Mouse (Mus musculus): ENCODE measurements around the gene Dera.

Dera gene

GRCm38 (mm10) chr6:137757891-137758290 lies 3.5 kb downstream of the Dera start:
- DNase-seq (ENCODE audit: low spot score): no peak

GRCm38 (mm10) chr6:137759681-137760080 lies 5.3 kb downstream of the Dera start:
- DNase-seq (ENCODE audit: low spot score): peak; percentile 42

- DNase-seq (ENCODE audit: low spot score): no peak
Observed at GRCm38 (mm10) chr6:137760966-137761365, 6.6 kb downstream of the Dera start.

- peak; percentile 39 for DNase-seq (ENCODE audit: low spot score)
Observed at GRCm38 (mm10) chr6:137764572-137765210, 10.3 kb downstream of the Dera start.

GRCm38 (mm10) chr6:137766177-137766576 lies 11.8 kb downstream of the Dera start:
- no peak for DNase-seq (ENCODE audit: low spot score)

- no peak for DNase-seq (ENCODE audit: low spot score)
Observed at GRCm38 (mm10) chr6:137771621-137772250, 17.4 kb downstream of the Dera start.

GRCm38 (mm10) chr6:137772918-137773636 lies 18.7 kb downstream of the Dera start:
- no peak for DNase-seq (ENCODE audit: low spot score)

- DNase-seq (ENCODE audit: low spot score): no peak
Observed at GRCm38 (mm10) chr6:137773637-137774028, 19.3 kb downstream of the Dera start.

- no peak for DNase-seq (ENCODE audit: low spot score)
Observed at GRCm38 (mm10) chr6:137774166-137774565, 19.8 kb downstream of the Dera start.

GRCm38 (mm10) chr6:137775159-137775558 lies 20.8 kb downstream of the Dera start:
- DNase-seq (ENCODE audit: low spot score): no peak

- DNase-seq (ENCODE audit: low spot score): no peak
Observed at GRCm38 (mm10) chr6:137776981-137777380, 22.6 kb downstream of the Dera start.

GRCm38 (mm10) chr6:137783899-137784637 lies 29.7 kb downstream of the Dera start:
- no peak for DNase-seq (ENCODE audit: low spot score)

- no peak for DNase-seq (ENCODE audit: low spot score)
Observed at GRCm38 (mm10) chr6:137788976-137789590, 34.7 kb downstream of the Dera start.

- no peak for DNase-seq (ENCODE audit: low spot score)
Observed at GRCm38 (mm10) chr6:137789658-137790057, 35.3 kb downstream of the Dera start.

GRCm38 (mm10) chr6:137795494-137795893 lies 41.1 kb downstream of the Dera start:
- no peak for DNase-seq (ENCODE audit: low spot score)

- DNase-seq (ENCODE audit: low spot score): peak; percentile 75
Observed at GRCm38 (mm10) chr6:137796596-137797567, 42.5 kb downstream of the Dera start.

GRCm38 (mm10) chr6:137799253-137799652 lies 44.9 kb downstream of the Dera start:
- no peak for DNase-seq (ENCODE audit: low spot score)

GRCm38 (mm10) chr6:137803456-137804005 lies 49.2 kb downstream of the Dera start:
- peak; percentile 16 for DNase-seq (ENCODE audit: low spot score)

- no peak for DNase-seq (ENCODE audit: low spot score)
Observed at GRCm38 (mm10) chr6:137804121-137804520, 49.8 kb downstream of the Dera start.

- DNase-seq (ENCODE audit: low spot score): peak; percentile 53
Observed at GRCm38 (mm10) chr6:137804606-137805005, 50.3 kb downstream of the Dera start.
